Mouse (Mus musculus) liver, postnatal 0 days (tissue): ENCODE results near the gene Olfr157.

Source experiments
- CTCF ChIP-seq: sonication (generic); IDR thresholded peaks from 2 replicates; pipeline ENCODE4 v1.5.1; 2016; ENCODE audit warnings: antibody characterized with exemption, low read depth
- EP300 ChIP-seq: IDR thresholded peaks from 2 replicates; pipeline ENCODE4 v1.6.1; 2016; ENCODE audit warnings: antibody characterized with exemption, low read depth, mild to moderate bottlenecking

GRCm38 (mm10) chr4:43875919-43876411, 36.0 kb upstream of the Olfr157 start:
- TF ChIP-seq CTCF (no peak), EP300 (no peak)
